Mouse (Mus musculus): ENCODE measurements around the gene Enpep. TPM values are rescaled to one million over a fixed set of nuclear protein-coding genes. Genes with fewer than 3 reads are reported as not detected.

Enpep gene
- polyA plus RNA-seq (2016; fragmentation: Nextera tagmentation; extraction: Ambion mirVana), result 14.6 and 15.5 TPM in 2 replicates

GRCm38 (mm10) chr3:129332586-129332985 is at the start of gene Enpep:
Gene Enpep, minus strand, starts transcription at chr3:129332720.
- Histone ChIP-seq H3K9ac (peak within 1 kb of the TSS; percentile 56), H3K4me2 (peak within 1 kb of the TSS; percentile 66), H3K9me3 (replicated peaks) (no peaks in the 10 kb centered on the region), H3K27me3 (replicated peaks) (no peaks in the 10 kb centered on the region), H3K36me3 (no peaks in the 10 kb centered on the region), H3K4me1 (replicated peaks) (peaks cover 23% of the 10 kb centered on the region), H3K27ac (ENCODE audit: poor library complexity, severe bottlenecking) (0 out of 2 replicates have a peak within 1 kb of the TSS, but pooled peaks have one; percentile 27), H3K4me3 (peak within 1 kb of the TSS; percentile 41)
- WGBS, result 21% methylated on average over 13 of the region's 13 CpGs
- ATAC-seq (ENCODE audit: insufficient number of reproducible peaks, low FRiP score), result peak; percentile 57; the same call in 1 of the 2 replicates

- no peaks in the 10 kb centered on the region for H3K4me1 ChIP-seq (replicated peaks)
- H3K27me3 ChIP-seq (replicated peaks), result 0 out of 2 replicates have a peak, but pooled peaks cover 2% of the 10 kb centered on the region
- H3K9me3 ChIP-seq (replicated peaks), result peaks cover 3% of the 10 kb centered on the region
- H3K27ac ChIP-seq (ENCODE audit: poor library complexity, severe bottlenecking), result no peak overlapping the region
- ATAC-seq (ENCODE audit: insufficient number of reproducible peaks, low FRiP score), result no peak
- H3K36me3 ChIP-seq, result no peaks in the 10 kb centered on the region
- no peak overlapping the region for H3K9ac ChIP-seq
- WGBS, result 76% methylated on average over 3 of the region's 3 CpGs
- H3K4me2 ChIP-seq, result no peak overlapping the region
- no peak overlapping the region for H3K4me3 ChIP-seq
Measured at GRCm38 (mm10) chr3:129379109-129379508, 46.6 kb upstream of the Enpep start.

- Histone ChIP-seq H3K4me3 (no peak overlapping the region), H3K27ac (ENCODE audit: poor library complexity, severe bottlenecking) (no peak overlapping the region), H3K36me3 (no peaks in the 10 kb centered on the region), H3K4me2 (no peak overlapping the region), H3K4me1 (replicated peaks) (0 out of 2 replicates have a peak, but pooled peaks cover 4% of the 10 kb centered on the region), H3K27me3 (replicated peaks) (no peaks in the 10 kb centered on the region), H3K9ac (no peak overlapping the region), H3K9me3 (replicated peaks) (peaks cover 3% of the 10 kb centered on the region; the same call in 1 of the 2 replicates)
- 91% methylated on average over 3 of the region's 3 CpGs for WGBS
- ATAC-seq (ENCODE audit: insufficient number of reproducible peaks, low FRiP score), result no peak
Measured at GRCm38 (mm10) chr3:129375087-129375486, 42.6 kb upstream of the Enpep start.

GRCm38 (mm10) chr3:129373108-129373507 is 40.6 kb upstream of the Enpep start:
- Histone ChIP-seq H3K4me3 (no peak overlapping the region), H3K36me3 (no peaks in the 10 kb centered on the region), H3K27ac (ENCODE audit: poor library complexity, severe bottlenecking) (no peak overlapping the region), H3K27me3 (replicated peaks) (no peaks in the 10 kb centered on the region), H3K9ac (no peak overlapping the region), H3K4me1 (replicated peaks) (0 out of 2 replicates have a peak, but pooled peaks cover 4% of the 10 kb centered on the region), H3K9me3 (replicated peaks) (peaks cover 3% of the 10 kb centered on the region; the same call in 1 of the 2 replicates), H3K4me2 (no peak overlapping the region)
- 31% methylated on average over 2 of the region's 2 CpGs for WGBS
- no peak for ATAC-seq (ENCODE audit: insufficient number of reproducible peaks, low FRiP score)

- WGBS, result 81% methylated on average over 3 of the region's 3 CpGs
- H3K9ac ChIP-seq, result no peak overlapping the region
- H3K9me3 ChIP-seq (replicated peaks), result peaks cover 6% of the 10 kb centered on the region; the same call in 1 of the 2 replicates
- no peaks in the 10 kb centered on the region for H3K36me3 ChIP-seq
- no peak overlapping the region for H3K4me3 ChIP-seq
- H3K27ac ChIP-seq (ENCODE audit: poor library complexity, severe bottlenecking), result no peak overlapping the region
- no peak for ATAC-seq (ENCODE audit: insufficient number of reproducible peaks, low FRiP score)
- no peak overlapping the region for H3K4me2 ChIP-seq
- no peaks in the 10 kb centered on the region for H3K27me3 ChIP-seq (replicated peaks)
- H3K4me1 ChIP-seq (replicated peaks), result 0 out of 2 replicates have a peak, but pooled peaks cover 4% of the 10 kb centered on the region
Measured at GRCm38 (mm10) chr3:129369491-129369890, 37.0 kb upstream of the Enpep start.

- H3K36me3 ChIP-seq, result no peaks in the 10 kb centered on the region
- H3K9me3 ChIP-seq (replicated peaks), result peaks cover 7% of the 10 kb centered on the region; the same call in 1 of the 2 replicates
- H3K4me1 ChIP-seq (replicated peaks), result no peaks in the 10 kb centered on the region
- H3K27me3 ChIP-seq (replicated peaks), result no peaks in the 10 kb centered on the region
- ATAC-seq (ENCODE audit: insufficient number of reproducible peaks, low FRiP score), result no peak
- H3K9ac ChIP-seq, result no peak overlapping the region
- H3K27ac ChIP-seq (ENCODE audit: poor library complexity, severe bottlenecking), result no peak overlapping the region
- WGBS, result 50% methylated on average over 1 of the region's 1 CpGs
- H3K4me3 ChIP-seq, result no peak overlapping the region
- no peak overlapping the region for H3K4me2 ChIP-seq
Measured at GRCm38 (mm10) chr3:129365919-129366318, 33.4 kb upstream of the Enpep start.

- H3K4me1 ChIP-seq (replicated peaks), result no peaks in the 10 kb centered on the region
- no peak overlapping the region for H3K4me3 ChIP-seq
- WGBS, result 73% methylated on average over 2 of the region's 2 CpGs
- H3K36me3 ChIP-seq, result no peaks in the 10 kb centered on the region
- H3K4me2 ChIP-seq, result no peak overlapping the region
- ATAC-seq (ENCODE audit: insufficient number of reproducible peaks, low FRiP score), result no peak
- H3K9me3 ChIP-seq (replicated peaks), result peaks cover 7% of the 10 kb centered on the region; the same call in 1 of the 2 replicates
- no peak overlapping the region for H3K27ac ChIP-seq (ENCODE audit: poor library complexity, severe bottlenecking)
- H3K9ac ChIP-seq, result no peak overlapping the region
- no peaks in the 10 kb centered on the region for H3K27me3 ChIP-seq (replicated peaks)
Measured at GRCm38 (mm10) chr3:129364818-129365390, 32.4 kb upstream of the Enpep start.

GRCm38 (mm10) chr3:129363426-129363825 is 30.9 kb upstream of the Enpep start:
- Histone ChIP-seq H3K4me2 (no peak overlapping the region), H3K27ac (ENCODE audit: poor library complexity, severe bottlenecking) (no peak overlapping the region), H3K9ac (no peak overlapping the region), H3K36me3 (no peaks in the 10 kb centered on the region), H3K4me1 (replicated peaks) (no peaks in the 10 kb centered on the region), H3K9me3 (replicated peaks) (peaks cover 7% of the 10 kb centered on the region; the same call in 1 of the 2 replicates), H3K27me3 (replicated peaks) (no peaks in the 10 kb centered on the region), H3K4me3 (no peak overlapping the region)
- WGBS, result 90% methylated on average over 1 of the region's 1 CpGs
- no peak for ATAC-seq (ENCODE audit: insufficient number of reproducible peaks, low FRiP score)

GRCm38 (mm10) chr3:129358115-129358514 is 25.6 kb upstream of the Enpep start:
- 67% methylated on average over 2 of the region's 2 CpGs for WGBS

GRCm38 (mm10) chr3:129353901-129354300 is 21.4 kb upstream of the Enpep start:
- 74% methylated on average over 4 of the region's 4 CpGs for WGBS

More at GRCm38 (mm10) chr3:129358115-129358514, 25.6 kb upstream of the Enpep start:
- Histone ChIP-seq H3K9ac (no peak overlapping the region), H3K4me3 (no peak overlapping the region), H3K9me3 (replicated peaks) (no peaks in the 10 kb centered on the region), H3K27ac (ENCODE audit: poor library complexity, severe bottlenecking) (no peak overlapping the region), H3K36me3 (no peaks in the 10 kb centered on the region), H3K4me1 (replicated peaks) (no peaks in the 10 kb centered on the region), H3K27me3 (replicated peaks) (no peaks in the 10 kb centered on the region), H3K4me2 (no peak overlapping the region)
- no peak for ATAC-seq (ENCODE audit: insufficient number of reproducible peaks, low FRiP score)

GRCm38 (mm10) chr3:129351320-129351877 is 18.9 kb upstream of the Enpep start:
- no peaks in the 10 kb centered on the region for H3K36me3 ChIP-seq
- WGBS, result 38% methylated on average over 11 of the region's 11 CpGs
- H3K27ac ChIP-seq (ENCODE audit: poor library complexity, severe bottlenecking), result no peak overlapping the region
- no peak overlapping the region for H3K4me2 ChIP-seq
- H3K9me3 ChIP-seq (replicated peaks), result no peaks in the 10 kb centered on the region
- no peak for ATAC-seq (ENCODE audit: insufficient number of reproducible peaks, low FRiP score)
- H3K4me1 ChIP-seq (replicated peaks), result 0 out of 2 replicates have a peak, but pooled peaks cover 5% of the 10 kb centered on the region
- H3K4me3 ChIP-seq, result no peak overlapping the region
- H3K27me3 ChIP-seq (replicated peaks), result no peaks in the 10 kb centered on the region
- no peak overlapping the region for H3K9ac ChIP-seq

More at GRCm38 (mm10) chr3:129353901-129354300, 21.4 kb upstream of the Enpep start:
- H3K9ac ChIP-seq, result no peak overlapping the region
- no peaks in the 10 kb centered on the region for H3K27me3 ChIP-seq (replicated peaks)
- no peak for ATAC-seq (ENCODE audit: insufficient number of reproducible peaks, low FRiP score)
- H3K36me3 ChIP-seq, result no peaks in the 10 kb centered on the region
- 0 out of 2 replicates have a peak, but pooled peaks cover 5% of the 10 kb centered on the region for H3K4me1 ChIP-seq (replicated peaks)
- no peak overlapping the region for H3K4me3 ChIP-seq
- no peak overlapping the region for H3K4me2 ChIP-seq
- H3K9me3 ChIP-seq (replicated peaks), result no peaks in the 10 kb centered on the region
- no peak overlapping the region for H3K27ac ChIP-seq (ENCODE audit: poor library complexity, severe bottlenecking)
